Mouse (Mus musculus) adrenal gland, postnatal 25 days (tissue): ENCODE results near the gene Stat6. TPM values are rescaled to one million over a fixed set of nuclear protein-coding genes. Genes with fewer than 3 reads are reported as not detected.
A peak's percentile ranks its signal among the peaks of the same experiment; 100 is the strongest.

Experiments
- DNase-seq: peaks from one replicate; pipeline ENCODE4 v3.0.0; 2021; ENCODE audit warnings: mixed read lengths
- total RNA-seq: library from RNA; stranded (reverse); gene quantifications from 2 replicates; pipeline ENCODE4 v1.2.3, GENCODE M21; 2021

Stat6 gene
- total RNA-seq, 1 experiment from 2014 or later = 121 TPM

DNA sequence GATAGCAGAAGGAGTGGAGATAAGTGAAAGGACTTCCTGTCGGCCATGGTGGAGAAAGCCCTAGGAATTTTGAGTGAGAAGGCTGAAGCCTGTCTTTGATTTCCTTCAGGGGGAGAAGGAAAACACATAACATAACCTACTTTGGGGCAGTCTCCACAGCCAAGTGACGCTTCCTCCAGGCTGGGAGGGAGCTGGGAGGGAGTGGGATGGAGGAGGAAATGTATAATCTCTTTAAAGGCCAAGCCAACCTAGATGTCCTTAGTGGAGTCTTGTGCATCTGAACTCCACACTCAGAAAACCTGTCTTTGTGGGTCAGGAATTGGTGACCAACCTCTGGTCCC lies 27.8 kb upstream of the Stat6 start:
- no peak for DNase-seq

GRCm38 (mm10) chr10:127615591-127615990 lies 27.2 kb upstream of the Stat6 start:
- DNase-seq = peak; percentile 42

- DNase-seq = no peak
These were observed 26.5 kb upstream of the Stat6 start for GRCm38 (mm10) chr10:127616261-127616679.

- no peak for DNase-seq
These were observed 25.5 kb upstream of the Stat6 start for GRCm38 (mm10) chr10:127617294-127617693.

DNA sequence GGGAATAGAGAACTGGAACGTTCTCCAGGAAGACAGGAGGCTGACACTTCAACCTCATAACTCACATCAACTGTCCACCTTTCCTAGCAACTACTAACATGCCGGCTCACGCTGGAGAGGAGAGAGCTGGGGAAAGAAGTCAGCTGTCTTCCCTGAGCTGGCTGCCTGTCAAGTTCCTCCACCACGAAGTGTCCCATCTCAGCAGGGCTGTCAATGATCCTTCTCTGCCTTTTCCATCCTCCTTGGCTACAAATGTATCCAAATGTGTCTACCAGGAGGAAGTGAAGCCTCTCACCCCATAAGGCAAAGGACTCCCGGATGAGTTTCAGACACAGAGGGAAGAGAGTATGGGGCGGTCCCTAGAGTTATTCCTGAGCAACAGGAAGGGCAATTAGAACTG lies 24.6 kb upstream of the Stat6 start:
- no peak for DNase-seq

GRCm38 (mm10) chr10:127619119-127619721 lies 23.6 kb upstream of the Stat6 start:
- no peak for DNase-seq

GRCm38 (mm10) chr10:127619941-127620405 lies 22.8 kb upstream of the Stat6 start:
- DNase-seq = no peak

GRCm38 (mm10) chr10:127620406-127621190 lies 22.2 kb upstream of the Stat6 start, which contains the start of gene Lrp1:
Lrp1 (minus strand) TSS chr10:127621148.
- DNase-seq = peak; percentile 49

GRCm38 (mm10) chr10:127621191-127622056 lies 21.4 kb upstream of the Stat6 start:
- peak; percentile 89 for DNase-seq

DNA sequence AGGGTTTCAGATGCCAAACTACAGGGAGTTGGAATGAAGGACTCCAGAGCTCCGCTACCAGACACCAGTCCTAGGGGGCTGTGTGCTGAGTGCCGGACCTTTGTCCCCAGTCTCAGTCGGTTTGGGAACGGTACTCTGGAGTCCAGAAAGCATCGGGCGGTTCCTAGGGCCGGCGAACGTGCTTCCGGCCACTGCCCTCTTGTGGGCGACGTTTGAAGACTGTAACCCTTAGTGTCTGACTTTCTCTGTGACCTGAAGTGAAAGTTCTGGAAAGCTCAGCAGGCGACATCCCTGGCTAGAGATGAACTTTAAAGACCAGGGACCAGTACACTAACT lies 20.8 kb upstream of the Stat6 start:
- DNase-seq = peak; percentile 76

DNA sequence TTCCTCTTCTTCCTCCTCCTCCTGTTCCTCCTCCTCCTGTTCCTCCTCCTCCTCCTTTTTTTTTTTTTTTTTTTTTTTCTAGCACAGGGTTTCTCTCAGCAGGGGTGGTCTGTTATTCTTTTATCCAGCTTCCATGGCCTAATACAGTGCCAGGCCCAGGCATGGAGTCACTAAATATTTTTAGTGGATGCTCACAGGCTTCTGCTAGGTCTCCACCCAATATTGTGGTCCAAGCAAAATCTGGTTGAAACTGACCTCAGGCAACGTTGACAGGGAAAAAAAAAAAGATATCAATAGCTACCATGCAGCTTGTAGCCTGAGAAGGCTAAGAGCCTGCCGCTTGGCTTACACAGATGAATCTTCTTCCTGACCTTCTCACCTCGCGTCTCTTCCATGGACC lies 20.1 kb upstream of the Stat6 start:
- DNase-seq = no peak

- no peak for DNase-seq
These were observed 19.2 kb upstream of the Stat6 start for GRCm38 (mm10) chr10:127623439-127624216.

DNA sequence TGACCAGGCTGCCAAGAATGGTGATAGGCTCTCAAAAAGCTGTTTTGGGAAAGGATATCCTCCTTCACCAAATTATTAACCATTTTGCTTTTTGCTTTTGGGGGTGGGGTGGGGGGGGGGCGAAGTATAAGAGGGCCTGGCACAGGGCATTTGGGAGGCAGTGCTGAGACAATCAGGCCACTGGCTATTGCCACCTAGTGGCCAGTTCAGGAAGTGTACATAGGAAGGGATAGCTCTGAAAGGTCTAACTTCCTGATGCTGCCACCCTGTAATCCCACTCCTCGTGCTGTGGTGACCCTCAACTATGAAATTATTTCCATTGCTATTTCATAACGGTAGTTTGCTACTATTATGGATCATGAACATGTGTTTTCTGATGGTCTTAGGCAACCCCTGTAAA lies 16.4 kb upstream of the Stat6 start:
- DNase-seq = no peak

DNA sequence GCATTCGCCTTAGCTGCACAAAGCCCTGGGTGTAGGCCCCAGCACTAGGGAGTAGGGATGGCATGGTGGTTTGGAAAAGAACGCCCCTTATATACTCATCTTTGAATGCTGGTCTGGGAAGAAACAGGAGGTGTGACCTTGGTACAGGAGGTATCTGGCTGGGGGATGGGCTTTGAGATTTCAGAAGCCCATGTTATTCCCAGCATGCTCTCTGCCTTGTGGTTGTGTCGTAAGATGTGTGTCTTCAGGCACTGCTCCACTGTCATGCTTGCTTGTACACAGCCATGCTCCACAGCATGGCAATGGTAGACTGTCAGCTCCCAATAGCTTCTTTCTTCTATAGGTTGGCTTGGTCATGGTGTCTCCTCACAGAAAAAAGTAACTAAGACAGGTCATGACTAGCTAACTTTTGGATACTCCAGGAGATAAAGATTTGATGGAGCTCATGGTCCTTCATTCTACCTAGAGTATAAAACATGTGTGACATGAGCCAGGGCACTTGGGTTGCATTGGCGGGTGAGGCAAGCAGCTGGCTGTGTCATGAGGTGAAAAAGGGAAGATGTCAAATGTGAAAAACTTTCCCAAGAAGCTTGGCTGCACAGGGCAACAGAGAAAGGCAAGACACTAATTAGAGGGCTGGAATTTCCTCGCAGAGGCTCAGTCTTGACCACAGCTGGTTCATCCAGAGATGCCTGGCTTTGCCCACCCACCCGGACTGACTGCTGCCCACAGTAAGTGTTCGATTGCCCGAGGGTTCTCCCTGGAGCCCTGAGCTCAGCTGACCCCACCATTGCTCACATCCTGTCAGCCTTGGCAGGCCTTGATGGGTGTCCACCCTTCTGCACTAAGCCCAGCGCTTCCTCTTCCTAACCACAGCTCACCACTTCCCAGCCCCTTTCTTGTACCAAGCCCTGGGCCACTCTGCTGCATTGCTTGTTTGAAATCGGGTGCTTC lies 11.2 kb upstream of the Stat6 start:
- DNase-seq = no peak

GRCm38 (mm10) chr10:127632668-127633271 lies 10.0 kb upstream of the Stat6 start:
- DNase-seq = no peak

DNA sequence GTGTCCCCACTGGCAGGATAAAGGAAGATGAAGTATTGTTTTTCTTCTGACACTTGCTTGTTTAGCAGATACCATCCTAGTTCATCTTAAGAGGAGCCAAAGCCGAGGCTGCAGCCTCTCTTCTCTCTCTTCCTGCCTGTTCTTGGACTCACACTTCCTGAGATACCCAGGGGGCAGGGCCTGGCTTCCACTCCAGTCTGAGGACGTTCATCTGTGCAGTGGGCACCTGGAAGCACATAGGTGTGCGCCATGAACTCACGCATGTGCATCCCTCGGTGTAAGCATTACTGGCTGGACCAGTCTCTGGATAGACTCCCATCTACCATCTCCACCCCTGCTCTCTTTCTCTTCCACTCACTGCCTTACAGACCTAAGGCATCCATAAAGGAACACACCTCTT lies 2.4 kb upstream of the Stat6 start:
- no peak for DNase-seq

GRCm38 (mm10) chr10:127641861-127642771 lies 670 bp upstream of the Stat6 start:
- DNase-seq = peak; percentile 94

GRCm38 (mm10) chr10:127643553-127644238 lies 910 bp downstream of the Stat6 start:
- peak; percentile 81 for DNase-seq

DNA sequence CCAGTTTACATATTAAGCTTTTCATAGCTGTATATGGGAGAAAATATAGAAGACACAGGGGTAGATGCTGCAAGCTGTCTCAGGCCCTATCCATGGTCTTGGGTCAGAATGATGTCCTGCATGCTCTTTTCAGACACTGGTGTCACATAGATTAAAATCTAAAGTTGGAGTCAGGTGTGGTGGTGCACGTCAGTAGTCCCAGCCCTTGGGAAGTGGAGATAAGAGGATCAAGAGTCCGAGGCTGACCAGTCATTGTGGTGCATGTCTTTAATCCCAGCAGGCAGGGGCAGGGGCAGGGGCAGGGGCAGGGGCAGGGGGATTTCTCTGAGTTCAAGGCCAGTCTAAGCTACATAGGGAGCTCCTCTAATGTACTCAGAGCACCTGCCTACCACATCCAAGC lies 3.0 kb downstream of the Stat6 start:
- DNase-seq = no peak
